Mouse (Mus musculus): ENCODE results near the gene Myrip.

DNA sequence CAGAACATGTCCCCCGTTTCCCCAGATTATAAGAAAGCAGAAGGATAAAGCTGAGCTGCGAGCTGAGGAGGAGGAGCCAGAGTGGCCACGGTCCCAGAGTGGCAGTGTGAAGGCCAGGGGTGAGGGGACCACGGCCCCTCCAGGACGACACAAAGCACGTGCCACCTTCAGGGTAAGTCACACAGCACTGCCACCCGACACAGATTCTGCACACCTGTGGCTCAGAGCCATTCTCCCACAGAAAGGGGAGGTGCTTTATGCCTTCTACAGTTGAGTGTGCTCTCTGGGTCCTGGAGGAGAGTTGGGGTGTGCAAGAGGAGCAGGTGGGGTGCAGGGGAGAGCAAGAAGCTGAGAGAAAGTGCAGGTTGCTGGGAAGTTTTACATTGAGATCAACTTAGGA lies 123.3 kb downstream of the Myrip start:
- no peak for TF ChIP-seq ZNF384 (IDR thresholded peaks at IDR 0.05; ENCODE audit: low read depth, low read length)
- TF ChIP-seq HCFC1 (IDR thresholded peaks at IDR 0.05; ENCODE audit: borderline replicate concordance, insufficient read depth, low read length): no peak

Measured in ES-E14 (cell line).